Mouse (Mus musculus) frontal cortex, postnatal 14 days (tissue): ENCODE measurements around the gene 1110008P14Rik.

Source experiments
- DNase-seq, 2 experiments: peaks; one replicate each; pipeline ENCODE4 v3.0.0; 2022; ENCODE audit warnings: low spot score in 2 of 2

The 1110008P14Rik gene

DNA sequence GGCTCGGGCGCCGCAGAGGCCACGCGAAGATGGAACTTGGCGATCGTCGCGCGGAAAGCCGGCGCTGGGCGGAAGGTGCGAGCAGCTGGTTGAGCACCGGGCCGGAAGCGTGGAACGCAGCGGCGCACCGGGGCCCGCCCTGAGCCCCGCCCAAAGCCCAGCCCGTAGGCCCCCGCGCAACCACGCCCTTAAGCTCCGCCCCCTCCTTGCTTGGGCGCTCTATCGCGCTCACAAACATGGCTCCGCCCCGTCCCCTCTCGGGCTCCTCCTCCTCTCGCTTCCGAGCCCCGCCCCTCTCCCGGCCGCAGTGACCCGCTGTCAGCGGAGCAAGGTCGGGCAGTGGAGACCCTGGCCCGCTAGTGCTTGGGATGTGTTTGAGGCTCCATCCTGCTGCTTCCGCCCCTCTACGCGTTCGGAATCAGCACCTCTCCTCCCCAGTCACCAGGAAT, at the start of gene 1110008P14Rik:
TSS of gene 1110008P14Rik (minus strand) at position 164 of the 449 bp plus-strand sequence.
- peak; percentile 80 to 86 for DNase-seq

DNA sequence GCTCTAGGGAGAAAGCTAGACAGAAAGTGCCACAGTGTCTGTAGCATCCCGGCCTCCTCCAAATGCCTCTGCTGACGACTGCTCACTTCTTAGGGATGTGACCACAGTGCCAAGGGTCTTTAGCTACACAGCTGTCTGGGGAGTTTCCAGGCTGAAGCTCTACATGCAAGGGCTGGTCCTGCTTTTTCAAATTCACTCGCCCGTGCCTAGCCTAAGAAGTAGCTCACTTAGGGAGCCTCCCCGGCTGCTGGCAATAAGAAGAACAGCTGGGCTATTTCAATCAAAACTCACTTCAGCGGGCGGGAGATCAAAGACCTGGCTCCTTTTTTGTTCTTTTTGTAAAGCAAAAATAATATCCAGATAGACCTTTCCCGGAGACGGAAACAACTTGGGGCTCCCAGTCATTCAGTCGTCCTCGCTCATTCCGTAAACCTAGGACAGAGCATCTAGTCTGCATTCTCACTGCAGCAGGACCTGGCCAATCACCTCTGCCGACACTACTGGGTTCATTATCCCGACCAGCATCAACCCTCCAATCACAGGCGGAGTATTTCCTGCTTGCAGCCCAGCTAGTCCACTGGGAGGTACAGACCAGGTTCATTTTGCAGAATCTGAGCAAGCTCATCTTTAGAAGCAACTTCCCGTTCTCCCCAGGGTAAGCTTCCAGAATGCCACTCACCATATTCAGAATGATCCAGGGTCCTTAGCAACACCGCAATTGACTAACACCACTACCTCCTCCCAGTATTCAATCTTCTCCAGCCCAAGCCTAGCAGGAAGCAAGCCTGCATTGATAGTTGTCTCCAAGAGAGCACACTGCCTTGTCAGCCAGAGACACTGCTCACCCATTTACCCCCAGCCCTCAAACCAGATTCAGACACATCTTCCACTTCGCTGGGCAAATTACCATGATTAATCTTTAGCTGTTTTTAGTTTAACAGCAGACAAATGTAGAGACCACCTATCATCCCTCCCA, 49.3 kb upstream of the 1110008P14Rik start:
- peak; percentile 74 to 85 for DNase-seq

DNA sequence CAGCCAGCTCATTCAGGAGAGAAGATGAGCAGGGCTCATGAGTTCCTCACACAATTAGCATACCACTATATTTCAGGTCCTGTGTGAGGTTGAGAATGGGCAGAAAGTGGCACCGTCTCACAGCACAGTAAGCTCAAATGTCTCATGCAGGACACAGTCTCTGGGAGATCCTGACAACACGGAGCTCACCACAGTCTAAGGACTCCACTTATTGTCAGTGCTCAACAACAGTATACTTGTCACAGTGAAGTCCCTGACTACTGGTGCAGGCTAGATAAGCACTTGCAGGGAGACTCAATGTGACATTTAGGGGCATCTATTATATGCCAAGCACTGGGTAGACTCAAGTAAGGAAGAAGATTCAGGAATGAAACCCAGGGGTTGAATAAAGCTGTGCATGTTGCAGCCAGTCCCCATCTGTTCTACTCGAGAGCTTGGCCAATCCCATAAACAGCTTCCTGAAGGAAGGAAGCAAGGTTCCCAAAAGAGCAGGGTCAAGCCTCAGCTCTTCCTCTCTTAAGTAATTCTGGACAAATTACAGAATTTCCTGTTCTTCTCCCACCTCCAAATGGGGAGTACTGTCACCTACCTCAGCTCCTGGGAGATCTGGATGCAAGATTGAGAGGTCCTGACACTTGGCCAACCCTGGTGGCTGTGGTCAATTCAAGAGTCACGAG, 47.6 kb upstream of the 1110008P14Rik start:
- DNase-seq: no peak

DNA sequence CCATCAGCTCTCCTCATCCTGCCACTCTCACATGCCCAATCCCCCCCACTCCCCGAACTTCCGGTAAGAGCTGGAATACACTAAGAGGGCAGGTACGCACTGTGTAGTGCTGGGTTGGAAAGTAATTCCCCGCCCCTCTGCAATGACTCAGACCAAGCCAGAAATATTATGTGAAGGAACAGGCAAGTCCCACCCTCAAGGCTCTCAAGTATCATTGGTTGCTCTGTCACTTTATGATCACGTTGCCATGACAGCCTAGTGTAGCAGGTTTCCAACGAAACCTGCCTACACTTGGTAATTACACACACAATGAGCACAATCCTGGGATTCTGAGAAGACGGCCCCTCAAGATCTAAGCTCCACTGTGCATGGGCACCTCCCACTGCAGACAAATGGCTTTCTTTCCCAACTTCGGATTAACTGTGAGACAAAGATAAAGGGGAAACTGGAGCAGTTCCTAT, 46.6 kb upstream of the 1110008P14Rik start:
- DNase-seq: peak; percentile 46 to 62

DNA sequence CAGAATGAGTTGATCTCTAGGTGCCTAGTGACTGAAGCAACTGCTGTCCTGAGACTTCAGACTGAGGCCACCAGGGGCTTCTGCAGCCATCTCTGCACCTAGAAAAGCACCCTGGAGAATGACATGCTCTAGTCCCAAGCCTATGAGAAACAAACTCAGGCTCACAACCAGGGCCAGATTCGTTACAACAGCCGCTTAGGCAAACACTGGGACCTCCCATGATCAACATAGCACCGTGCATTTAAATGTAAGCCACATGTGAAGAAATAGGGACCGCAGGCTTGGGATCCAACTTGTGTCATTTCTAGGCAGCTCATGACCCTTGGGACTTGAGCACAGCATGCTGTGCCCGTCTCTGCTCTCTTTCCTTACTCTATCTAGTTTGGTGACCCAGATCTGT, 46.0 kb upstream of the 1110008P14Rik start:
- no peak for DNase-seq

DNA sequence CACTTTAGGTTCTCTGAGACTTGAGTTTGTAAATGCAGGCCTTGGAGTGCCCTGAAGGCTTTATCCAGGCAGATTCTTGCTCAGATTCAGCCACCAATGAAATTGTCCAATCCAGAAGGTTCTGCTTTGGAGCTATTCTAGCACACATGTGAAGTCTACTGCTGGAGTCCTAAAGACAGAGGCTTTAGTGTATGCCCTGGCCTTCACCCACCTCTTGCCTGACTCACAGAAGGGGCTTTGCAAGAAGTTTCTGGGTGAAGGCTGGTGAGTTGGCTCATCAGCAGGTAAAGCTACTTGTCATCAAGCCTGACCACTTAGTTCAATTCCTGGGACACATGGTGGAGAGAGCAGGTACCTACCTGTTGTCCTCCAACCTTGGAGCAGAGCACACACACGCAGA, 44.4 kb upstream of the 1110008P14Rik start:
- DNase-seq: no peak

DNA sequence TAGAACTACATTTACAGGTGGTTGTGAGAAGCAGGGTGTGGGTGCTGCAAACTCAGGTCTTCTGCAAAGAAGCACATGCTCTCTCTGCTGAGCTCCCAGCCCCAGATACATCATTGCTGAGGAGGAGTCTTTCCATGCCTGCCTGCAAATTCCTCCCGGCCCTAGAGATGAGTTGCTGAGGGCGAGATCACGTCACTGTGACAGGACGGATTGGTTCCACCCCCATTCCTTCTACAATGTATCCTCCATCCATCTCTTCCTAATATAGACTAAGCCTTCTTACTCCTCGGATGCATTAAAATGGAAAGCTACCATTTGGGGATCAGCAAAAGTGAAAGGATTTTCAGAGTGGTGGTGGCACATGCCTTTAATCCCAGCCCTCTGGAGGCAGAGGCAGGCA, 43.8 kb upstream of the 1110008P14Rik start:
- peak in 1 of 2 experiments; percentile 43 for DNase-seq

DNA sequence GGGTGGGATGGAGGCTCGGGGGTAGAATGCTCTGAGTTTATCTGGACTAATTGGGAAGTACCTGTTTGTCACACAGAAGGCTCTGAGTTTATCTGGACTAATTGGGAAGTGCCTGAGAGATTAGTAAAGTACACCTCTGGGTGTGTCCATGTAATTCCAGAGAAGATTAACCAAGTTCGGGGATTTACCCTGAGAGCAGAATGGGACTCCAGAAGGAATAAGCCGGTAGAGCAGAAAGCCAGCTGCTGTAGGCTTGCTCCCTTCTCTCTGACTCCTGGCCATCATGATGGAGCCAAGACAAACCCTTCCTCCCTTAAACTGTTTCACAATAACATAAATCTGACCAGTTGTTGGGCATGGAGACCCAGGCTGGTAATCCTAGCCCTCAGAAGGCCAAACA, 43.1 kb upstream of the 1110008P14Rik start:
- DNase-seq: no peak

DNA sequence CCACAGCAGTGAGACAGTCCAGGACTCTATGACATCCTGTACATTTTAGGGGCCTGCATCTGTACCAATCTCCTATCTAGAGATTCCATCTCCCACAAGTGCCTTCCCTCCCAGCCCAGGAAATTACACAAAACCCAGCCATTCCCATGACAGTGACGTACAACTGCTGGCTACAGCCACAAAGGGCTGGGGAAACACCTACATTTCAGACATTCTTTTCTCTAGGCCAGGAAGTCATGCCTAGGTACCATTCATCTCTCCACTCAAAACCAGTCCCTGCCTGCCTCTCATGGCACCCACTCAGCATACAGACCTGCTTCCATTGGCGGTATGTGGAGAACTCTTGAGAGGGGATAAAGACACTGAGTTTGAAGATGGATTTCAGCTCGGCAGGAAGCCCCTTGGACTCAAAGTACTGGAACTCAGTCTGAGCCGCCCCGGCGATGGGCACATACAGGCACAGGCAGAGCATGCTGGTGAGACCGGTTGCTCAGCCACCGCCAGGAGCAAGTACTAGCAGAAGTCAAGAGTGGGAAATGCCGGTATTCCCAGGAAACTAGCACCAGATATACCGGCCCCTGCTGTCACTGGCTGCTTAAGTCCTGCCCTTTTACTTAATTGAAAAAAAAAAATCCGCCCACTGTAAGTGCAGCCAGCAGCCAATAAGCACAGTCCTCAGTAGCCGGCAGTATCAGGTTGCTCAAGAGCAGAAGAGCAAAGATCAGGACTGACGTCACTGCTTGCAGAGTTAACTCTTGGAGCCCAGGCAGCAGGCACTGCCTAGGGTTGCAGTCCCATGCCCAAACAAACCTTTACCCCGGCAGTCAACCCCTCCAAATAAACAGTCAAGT, 42.0 kb upstream of the 1110008P14Rik start:
- DNase-seq: no peak

DNA sequence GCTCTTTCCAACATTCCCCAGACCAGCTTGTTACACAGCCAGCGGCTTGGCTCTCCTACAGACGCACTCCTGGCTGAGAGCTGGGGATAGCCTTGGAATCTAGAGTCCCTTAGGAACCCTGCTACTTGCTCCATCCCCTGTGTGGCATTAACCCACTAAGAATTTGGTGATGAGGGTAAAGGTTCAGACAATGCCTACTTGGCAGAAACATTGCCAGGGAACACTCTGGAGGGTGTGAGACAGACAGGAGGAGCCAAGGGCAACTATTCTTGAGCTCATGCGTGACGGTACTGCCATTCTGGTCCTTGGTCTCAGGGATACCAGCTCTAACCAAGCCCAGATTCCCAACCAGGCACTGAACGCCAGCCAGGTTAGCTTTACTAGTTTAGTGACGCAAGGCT, 40.1 kb upstream of the 1110008P14Rik start:
- no peak for DNase-seq

DNA sequence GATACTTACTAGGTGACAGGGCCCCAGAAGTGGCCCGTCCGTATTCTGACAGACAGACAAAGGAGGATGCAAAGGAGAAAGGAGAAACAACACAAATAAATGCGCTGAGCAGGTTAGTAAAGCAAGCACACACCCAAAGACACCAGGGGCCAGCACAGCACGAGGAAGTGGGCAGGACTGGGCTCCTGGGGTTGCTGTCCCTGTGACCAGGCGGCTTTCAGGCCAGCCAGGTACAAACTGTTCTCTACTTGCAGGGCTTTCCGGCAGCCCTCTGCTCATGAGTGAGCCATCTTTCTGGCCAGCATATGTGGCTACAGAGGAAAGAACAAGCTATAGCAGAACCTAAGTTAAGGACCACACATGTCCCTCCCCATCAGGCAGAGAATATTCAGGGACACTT, 38.9 kb upstream of the 1110008P14Rik start:
- no peak for DNase-seq

DNA sequence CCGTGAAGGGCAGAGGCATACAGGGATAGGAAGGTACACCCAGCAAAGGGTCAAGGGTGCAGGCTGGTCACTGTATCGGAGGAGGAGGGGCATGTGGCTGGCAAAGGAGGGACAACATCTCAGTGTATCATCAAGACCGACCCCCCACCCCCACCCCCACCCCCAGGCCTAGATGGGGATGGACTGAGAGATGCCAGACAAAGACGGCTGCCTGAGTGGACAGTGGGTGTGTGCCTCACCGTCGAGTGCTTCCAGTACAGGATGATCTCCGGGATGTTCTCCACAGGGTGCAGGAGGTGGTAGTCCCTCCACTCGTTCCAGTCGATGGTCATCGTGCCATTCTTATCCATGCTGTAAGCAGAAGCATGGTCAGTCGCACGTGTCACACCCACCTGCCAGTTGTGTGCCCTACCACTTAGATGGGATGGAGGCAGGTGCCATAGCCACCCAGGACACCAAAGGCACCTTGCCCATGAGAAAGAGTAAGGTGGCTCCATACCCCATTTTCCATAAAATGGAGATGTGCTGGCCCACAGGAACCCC, 38.4 kb upstream of the 1110008P14Rik start:
- DNase-seq: no peak

DNA sequence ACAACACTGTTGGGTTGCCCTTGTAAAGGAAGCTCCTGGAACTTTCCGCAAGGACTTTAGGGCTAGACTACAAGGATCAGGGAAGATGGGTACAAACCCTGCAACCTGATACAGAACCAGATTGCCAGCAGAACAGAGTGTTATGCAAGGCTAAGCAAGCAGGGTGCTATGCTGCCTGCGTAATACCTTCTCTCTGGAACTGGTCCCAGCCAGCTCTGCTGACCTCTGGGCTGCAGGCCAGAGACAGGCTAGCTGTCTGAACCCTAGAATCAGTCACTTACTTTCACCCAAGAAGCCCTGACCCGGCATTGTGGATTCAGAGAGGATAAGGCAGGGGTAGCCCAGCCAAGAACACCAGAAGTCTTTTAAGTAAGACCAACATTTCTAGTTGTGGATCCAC, 37.6 kb upstream of the 1110008P14Rik start:
- no peak for DNase-seq

DNA sequence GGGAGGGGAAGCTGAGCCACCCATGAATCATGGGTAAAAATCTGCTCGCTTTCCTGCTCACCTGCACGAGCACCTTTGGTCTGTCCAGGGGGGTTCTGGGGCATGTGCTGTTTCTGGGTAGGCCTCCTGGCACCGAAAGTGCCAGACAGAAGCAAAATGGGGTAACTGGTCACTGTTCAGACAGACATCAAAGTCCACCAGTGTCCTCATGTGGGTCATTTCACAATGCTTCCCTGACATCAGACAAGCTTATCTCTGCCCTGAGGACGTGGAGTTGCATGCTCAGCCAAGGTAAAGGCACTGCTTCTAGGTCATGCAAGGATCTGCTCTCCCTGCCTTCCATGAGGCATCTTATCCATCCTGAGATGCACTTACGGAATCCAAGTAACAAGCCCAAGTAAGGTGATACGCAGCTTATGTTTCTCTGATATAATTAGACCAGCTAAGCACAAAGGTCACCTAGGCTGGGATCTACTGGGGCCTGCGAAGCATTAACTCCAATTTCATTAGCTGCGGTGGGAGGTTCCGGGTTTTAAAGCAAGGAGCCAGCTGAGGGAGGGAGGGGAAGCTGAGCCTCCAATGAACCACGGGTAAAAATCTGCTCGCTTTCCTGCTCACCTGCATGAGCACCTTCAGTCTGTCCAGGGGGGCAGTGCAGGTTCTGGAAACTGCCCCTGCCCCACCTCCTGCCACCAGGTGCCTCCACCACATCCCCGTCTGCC, 36.9 kb upstream of the 1110008P14Rik start:
- DNase-seq: no peak

DNA sequence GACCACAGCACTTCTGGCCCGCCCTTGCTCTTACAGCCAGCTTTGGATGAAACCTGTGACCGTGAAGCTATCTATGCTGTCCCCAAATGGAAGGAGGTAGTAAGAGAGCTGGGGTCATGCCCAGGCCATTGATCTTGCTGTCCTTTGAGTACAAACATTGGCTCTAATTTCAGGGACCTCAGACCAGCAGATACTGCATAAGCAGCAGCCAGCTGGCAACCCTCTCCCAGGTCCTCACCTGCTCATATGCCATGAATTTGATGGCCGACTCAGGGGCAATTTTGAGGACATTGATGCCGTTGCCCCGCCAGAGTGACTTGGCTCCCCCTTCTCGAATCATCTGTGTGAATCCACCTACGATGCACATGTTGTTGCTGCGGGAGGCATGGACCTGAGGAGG, 35.7 kb upstream of the 1110008P14Rik start:
- no peak for DNase-seq

DNA sequence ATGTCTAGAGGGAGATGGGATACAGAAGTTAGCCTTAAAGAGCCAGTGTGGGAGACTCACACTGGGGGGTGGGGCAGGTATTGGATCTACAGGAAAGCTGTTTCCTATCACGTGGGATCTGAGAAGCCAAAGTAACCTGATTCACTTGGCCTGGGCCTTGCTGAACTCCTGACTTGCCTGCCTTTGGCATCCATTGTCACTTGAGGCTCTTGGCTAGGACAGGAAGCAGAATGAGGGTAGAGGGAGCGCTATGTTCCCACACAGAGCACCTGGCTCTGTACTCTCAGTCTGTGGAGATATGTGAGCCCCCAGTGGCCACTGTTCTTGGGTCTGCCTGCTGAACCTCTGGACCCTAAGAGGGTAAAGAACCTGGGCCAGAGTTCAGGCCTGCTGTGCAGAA, 34.8 kb upstream of the 1110008P14Rik start:
- DNase-seq: no peak

DNA sequence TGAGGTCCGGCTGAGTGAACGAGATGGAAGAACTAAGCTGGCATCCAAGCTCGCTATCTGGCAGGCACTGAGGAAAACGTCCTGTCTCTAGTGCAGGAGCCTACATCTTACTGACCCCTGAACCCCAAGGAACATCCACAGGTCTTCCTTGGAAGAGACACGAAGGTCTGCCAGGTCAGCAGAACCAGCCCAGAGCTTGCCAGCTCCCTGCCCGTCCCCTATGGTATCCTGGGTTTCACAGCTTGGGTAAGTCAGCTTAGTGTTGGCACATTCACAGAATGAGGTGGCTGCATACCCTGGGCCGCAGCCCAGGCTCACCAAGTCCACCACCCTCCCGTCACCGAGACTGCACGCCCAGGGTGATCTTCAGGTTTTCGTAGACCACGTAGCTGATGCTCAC, 34.1 kb upstream of the 1110008P14Rik start:
- DNase-seq: no peak

DNA sequence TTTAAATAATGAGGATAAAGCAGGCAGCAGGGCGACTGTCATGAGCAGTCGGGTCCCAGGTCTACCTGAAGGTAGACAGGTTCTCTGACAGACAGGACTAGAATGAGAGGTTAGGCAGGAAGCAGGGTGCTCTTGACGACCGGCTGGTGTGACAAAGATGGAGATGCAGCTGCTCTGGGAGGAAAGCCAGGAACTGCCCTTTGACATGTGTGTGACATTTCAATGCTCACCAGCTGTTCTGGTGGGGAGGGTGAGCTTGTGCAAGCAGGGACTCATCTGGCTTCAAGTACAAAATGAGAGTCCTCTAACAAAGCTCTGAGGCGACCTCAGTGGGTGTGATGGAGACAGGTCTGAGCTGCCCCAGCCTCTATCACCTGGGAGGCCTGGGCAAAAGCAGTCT, 32.2 kb upstream of the 1110008P14Rik start:
- DNase-seq: no peak

DNA sequence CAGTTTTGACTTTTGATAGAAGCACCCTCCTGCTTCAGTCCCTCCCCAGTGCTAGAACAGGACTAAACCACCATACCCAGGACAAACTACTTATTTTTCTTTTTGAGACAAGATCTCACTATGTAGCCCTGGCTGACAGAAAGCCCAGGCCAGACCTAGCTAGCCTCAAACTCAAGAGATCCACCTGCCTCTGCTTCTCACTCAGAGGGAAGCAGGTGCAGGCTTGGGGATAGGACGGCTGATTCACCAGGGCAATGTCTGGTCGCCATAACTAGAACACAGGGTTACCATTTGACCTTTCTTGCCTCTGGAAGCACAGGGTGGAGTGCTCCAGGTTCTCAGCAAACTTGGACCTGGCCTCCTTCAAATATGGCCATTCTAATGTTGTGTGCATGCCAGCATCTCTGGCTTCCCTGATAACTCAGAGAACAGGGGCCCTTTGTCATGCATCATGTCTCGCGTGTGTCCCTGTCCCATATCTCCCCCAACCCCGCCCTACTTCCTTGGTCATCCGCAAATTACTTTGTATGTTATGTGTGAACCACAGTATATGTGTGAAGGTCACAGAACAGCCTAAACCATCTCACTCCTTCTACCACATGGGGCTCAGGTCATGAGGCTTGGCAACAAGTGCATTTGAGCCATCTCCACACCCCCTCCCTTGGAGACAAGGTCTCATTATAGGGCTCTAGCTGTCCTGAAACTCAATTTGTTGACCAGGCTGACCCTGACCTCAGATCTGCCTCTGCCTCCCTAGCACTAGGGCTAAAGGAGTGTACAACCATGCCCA, 31.2 kb upstream of the 1110008P14Rik start:
- DNase-seq: no peak

DNA sequence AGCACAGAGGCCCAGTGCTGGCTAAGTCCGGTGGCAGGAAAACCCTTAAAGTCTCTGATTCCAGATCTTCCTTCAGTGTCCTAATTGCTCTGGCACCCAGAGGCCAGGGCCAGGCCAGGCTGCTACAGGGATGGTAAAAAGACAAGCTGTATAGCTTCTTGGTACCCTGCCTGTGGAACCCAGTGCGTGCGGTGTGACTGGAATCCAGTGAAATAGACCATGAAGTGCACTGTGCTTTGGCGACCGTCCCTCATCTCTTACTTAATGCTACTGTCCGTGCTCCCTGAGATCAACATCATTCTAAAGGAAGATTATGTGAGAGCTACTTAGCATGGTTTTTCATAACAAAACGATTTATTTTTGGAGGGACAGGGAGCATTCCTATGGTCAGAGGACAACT, 29.7 kb upstream of the 1110008P14Rik start:
- DNase-seq: no peak
